Mouse (Mus musculus) neutrophil, adult 5-6 weeks (primary cell): ENCODE data around the gene Efna2. TPM values are rescaled to one million over a fixed set of nuclear protein-coding genes. Genes with fewer than 3 reads are reported as not detected.

ENCODE experiments used
- ATAC-seq: fragments of 151-379, 151-347 bp; 2 replicates; pipeline ENCODE4 v1.8.0; 2017; ENCODE audit warnings: mild to moderate bottlenecking, moderate TSS enrichment; ENCODE audit not compliant: insufficient number of reproducible peaks, poor library complexity, low FRiP score, severe bottlenecking; ENCODE audit errors: extremely low read depth
- total RNA-seq: library from RNA; stranded (forward); fragments of 200-1000 nt; gene quantifications from 2 replicates; pipeline ENCODE4 v1.2.3, GENCODE M21; 2017

Efna2 gene
- total RNA-seq, 1 experiment from 2014 or later, result not detected

DNA sequence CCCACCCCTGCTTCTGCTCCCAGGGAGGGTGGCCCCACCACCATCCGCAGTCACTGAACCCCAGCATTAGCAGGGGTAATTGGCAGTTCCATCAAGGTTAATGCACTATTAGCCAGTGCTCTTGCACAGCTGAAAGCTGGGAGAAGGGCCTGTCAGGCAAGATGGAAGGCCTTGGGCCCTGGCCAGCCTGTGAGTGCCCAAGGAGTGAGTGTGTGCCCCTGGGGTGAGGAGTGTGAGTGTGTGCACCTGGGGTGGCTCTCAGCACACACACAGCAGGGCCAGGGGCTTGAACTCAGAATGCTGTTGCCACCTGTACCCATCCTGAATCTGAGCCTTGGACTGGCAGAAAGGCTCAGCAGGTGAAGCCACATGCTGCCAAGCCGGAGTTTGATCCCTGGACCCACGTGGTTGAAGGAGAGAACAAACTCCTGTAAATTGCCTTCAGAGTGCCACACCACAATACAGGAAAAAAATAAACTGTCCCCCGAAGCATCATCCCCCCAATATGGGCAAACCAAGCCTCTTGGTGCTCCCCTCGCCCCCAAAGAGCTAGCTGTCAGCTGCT is 2.9 kb upstream of the Efna2 start:
- no peak for ATAC-seq

DNA sequence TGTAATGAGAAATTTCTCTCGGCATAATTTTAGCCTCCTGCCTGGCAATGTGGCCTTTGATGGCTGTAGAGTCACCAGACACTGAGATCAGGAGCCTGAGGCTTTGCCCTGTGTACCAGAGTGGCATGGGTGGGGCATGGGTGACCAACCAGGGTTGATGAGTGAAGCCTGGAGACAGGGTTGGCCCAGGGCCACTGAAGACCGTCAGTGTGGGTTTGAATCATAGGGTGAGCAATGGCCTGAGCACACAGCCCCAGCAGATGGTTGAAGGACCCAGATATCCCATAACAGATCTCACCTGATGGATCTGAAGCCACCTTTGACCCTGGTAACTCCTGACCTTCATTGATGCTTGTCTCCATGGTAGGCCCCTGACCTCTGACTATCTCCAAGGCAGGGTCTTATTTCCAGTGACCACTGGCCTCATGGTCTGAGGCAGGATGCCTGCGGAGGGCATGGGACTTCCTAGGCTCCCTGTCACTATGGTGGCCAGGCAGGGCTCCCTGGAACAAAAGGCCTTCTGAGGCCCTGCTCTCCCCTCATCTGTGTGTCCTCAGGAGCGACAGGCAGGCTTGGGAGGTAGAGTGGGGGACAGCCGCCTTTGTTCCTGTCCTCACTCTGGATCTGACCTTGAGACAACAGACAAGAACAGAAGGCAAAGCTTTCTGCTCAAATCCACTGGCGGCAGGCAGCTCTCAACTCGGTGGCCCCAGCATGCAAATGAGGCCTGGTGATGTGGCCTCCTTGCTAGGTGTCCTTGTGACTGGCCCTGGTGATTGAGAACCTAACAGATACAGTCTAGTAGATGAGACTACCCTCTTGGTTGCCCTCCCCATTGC is 1.6 kb upstream of the Efna2 start:
- ATAC-seq, result no peak

DNA sequence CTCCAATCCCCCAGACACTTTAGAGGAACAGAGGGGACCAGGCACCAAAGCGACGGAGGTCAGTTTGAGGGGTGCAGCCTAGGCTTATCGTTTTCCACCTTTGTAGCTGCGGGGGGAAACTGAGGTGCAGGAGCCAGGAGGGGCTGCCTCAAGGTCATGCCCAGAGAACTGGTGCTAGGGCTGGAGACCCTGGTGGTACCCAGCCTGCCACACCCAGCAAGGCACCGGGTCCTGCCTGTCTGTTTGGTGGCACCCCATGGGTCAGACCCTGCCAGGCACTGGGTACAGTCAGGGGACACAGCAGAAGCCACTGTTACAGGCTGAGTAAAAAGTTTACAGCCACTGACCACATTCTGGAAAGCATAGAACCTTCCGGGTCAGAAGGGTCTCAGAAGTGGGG is 1.0 kb downstream of the Efna2 start:
- no peak for ATAC-seq

DNA sequence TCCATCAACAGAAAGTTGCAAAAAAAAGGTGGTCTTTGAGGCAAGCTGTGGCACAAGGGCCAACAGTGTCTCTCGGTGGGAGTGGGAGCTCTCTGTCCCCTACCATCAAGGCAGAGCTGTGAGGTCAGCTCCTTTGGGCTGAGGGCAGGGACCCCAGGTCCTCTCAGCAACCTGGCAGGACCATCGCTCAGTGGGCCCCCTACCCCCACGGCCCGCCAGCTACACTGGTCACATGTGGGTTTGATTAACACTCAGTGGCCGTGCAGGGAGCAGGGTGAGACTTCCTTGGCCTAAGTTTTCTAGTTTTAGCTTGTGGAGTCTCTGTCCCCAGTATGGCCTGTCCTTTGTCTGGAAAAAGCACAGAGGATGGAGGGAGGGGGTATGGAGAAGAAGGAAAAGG is 1.5 kb downstream of the Efna2 start:
- ATAC-seq, result no peak

DNA sequence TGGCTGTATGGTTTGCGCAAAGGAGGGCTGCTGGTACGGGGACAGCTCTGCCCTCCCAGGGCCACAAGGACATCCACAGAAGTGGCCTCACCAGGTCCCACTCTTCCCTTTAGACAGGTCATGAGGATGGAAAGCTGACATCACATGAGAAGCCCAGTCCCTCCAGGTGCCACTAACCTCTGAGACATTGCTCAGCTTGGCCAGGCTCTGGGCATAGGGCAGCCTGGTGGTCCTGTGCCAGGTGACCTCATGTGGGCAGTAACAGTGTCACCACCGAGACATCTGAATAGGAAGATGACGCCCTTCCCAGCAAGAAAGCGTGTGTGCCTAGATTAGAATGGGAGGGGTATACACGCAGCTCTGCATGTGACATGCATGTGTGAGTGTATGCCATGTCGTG is 3.3 kb downstream of the Efna2 start:
- no peak for ATAC-seq

DNA sequence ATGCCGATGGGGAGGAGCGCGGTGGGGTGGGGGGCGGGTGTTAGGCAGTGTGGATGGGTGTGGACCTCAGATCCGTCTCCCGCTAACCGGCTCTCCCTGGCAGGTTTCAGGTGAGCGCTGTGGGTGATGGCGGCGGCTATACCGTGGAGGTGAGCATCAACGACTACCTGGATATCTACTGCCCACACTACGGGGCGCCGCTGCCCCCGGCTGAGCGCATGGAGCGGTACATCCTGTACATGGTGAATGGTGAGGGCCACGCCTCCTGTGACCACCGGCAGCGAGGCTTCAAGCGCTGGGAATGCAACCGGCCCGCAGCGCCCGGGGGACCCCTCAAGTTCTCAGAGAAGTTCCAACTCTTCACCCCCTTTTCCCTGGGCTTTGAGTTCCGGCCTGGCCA is 7.4 kb downstream of the Efna2 start:
- ATAC-seq, result no peak

DNA sequence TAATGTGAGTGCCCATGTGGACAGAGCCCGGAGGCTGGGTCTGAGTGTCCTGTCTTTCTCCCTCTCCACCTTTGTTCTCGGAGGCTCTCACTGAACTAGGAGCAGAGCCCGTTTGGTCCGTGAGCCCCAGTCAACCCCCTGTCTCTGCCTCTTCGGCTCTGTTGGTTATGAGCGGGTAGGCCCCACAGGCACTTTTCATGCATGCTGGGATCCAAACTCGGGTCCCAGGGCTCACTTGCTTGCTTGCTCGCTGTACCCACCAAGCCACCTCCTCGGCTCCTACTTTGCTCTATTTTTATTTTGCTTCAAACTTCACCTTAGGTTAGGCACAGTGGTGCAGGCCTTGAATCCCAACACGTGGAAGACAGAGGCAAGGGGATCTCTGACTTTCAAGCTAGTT is 8.5 kb downstream of the Efna2 start:
- no peak for ATAC-seq

DNA sequence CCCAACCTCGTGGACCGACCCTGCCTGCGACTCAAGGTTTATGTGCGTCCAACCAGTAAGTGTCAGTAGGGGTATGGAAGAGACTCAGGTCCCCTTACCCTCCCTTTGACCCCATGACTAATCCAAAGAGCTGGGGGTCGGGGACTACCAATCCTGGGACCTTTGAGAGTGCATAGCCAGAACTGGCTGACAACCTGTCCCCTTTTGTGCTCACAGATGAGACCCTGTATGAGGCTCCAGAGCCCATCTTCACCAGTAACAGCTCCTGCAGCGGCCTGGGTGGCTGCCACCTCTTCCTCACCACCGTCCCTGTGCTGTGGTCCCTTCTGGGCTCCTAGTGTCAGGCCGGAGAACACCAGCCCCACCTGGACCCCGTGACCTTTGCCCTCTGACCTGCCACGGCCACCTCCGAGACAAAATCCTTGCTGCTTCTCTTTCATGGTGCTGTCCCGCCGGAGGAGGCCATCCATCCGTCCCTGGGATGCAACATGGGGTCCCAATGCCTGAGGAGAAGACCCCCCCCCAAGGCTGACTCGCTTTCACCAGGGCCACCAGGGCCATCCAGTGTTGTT is 9.3 kb downstream of the Efna2 start:
- no peak for ATAC-seq

DNA sequence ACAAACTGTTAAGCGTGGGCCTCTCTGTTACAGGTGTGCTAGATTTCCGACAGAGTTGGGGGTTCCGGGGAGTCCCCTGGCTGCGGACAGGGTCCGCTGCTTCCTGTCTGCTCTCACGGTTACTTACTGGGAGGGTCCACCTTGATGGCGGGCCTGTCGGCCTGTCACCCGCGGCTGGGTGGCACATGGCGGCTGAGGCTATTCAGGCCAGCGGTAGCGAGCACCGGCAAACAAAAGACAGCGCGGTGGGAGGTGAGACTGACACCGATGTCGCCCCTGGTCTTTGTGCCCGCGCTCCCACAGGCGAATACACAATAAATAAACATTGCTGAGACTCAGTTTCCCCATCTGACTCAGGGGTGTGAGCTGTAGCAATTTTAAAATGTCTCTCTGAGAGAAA is 10.7 kb downstream of the Efna2 start:
- no peak for ATAC-seq

DNA sequence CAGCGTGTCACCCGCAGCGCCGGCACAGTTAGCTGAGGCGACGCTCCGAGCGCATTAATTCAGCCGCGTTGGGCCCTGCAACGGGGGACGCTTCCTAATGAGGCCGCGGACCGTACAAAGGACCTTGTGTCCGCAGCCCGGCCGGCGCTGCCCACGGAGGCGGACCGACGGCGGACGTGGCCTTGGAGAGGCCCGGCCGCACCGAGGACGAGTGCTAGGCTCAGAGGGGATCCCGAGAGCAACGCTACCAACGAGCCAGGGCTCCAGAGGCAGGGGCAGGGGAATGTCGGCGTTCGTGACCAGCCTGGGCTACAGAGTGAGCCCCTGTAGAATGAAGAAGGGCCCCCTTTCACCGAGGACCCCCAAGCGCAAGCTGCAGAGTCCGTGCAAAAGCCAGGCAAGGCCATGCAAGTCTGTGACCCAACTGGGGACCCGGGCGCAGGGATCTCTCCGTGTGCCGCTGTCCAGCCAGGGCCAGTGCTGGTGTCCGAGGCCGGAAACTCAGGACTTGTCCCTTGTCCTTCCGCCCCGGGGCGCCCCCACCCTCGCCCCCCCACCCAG is 11.3 kb downstream of the Efna2 start:
- no peak for ATAC-seq

DNA sequence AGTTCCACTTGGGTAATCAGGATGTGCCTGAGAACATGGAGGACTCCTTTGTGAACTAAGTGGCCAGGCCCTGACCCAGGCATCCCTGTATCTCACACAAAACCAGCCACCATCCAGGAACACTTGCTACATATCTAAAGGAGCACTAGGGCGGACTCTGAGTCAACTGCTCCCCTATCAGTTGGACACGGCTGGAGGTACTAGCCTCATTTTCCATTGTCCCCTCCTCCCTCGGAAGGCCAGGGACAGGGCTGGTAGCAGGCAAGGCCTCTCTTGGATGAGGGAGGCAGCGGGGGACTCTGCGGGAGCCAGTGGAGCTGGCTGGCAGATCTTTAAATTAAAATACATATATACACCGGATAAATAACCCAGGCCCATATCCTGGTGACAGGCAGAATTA is 14.7 kb downstream of the Efna2 start:
- no peak for ATAC-seq

DNA sequence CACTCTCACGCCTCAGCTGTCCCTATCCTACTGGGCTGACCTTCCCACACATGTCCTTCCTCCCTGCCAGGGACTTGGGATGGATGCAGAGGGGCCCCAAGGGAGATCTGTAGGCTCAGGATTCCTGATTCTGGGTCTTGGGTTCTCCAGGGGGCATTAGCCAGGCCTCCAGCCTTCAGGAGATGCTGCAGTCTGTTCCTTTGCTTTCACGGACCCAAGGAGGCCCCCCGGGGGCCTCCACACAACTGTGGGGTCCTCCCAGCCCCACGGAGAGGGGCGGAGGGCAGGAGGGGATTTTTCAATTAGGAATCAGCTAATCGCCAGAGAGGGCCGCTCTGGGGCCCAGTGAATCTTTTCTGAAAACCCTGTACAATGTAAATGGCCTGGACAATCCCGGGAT is 15.2 kb downstream of the Efna2 start:
- ATAC-seq, result no peak

DNA sequence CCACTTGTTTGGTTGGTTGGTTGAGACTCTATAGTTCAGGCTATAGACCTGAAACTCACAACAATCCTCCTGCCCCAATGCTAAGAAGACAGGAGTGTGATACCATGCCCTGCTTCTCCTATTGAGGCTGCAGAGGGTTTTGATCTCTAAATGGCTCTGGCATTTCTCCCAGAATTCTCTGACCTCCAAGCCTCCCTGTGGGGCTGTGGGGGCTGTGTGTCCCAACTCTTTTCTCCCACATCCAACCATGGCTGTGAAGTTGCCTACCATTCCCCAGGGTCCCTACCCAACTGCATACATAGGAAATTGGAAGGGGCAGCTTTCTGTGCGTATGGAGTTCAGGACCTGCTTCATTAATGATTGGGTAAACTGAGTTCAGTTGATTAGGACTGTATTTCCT is 16.9 kb downstream of the Efna2 start:
- no peak for ATAC-seq

DNA sequence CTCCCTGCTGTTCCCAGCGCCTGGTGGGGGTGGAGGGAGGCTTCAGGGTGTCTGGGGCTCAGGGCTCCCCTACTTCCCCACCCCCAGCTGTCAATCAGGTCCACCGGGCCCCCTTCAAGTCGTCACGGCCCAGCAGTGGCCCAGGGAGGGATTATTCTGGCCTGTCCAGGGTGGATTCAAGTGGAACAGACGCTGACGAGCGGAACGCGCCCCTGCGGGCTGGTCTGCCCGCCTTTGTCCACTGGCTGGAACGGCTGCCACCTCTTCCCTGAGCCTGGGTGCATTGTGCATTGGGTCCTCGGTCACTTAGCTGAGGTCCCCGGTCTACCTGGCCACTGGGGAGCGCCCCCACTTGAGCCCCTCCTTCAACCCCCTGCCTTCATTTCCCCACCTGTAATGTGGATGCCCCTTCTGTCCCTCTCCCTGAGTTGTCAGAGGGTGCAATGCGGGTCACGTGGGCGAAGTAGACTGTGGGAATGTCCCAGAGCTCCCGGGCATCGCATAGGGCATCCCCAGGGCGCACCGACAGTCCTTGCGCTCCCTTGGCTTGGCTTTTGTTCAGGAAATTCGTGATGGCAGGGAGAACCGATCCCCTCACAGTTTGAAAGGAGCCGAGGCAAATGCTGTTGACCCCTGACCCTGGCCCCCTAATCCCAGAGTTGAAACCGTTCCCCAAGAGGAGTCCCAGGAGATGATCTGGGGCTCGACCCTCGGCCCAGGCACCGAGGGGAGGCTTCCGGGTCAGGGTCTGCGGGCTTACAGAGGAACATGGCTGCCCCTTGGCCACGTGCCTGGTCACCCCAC is 17.7 kb downstream of the Efna2 start:
- ATAC-seq, result no peak

DNA sequence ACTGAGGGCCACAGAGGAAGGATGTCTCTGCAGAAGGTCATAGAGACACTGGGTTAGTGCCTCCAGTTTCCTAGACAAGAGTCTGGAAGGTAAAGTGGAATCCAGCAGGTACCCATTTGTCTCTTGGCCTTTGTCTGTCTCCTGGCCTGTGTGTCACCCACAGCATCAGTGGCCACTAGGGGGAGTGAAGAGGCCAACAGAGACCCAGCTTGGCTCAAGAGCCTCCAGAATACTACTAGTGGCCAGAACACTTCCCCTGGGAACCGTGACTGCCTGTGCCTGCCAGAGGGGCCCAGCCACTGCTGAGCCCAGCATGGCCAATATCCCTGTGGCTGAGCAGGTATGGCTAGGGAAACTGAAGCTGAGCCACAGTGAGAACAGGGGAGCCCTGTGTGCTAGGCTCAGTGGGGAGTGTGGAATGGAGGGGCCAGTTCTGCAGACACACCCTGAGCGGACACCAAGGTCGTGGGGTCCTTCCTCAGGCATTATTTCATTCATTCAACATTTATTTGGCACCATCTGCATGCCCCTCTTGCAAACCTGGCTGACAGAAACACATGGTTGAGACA is 20.2 kb downstream of the Efna2 start:
- peak; percentile 90 for ATAC-seq

DNA sequence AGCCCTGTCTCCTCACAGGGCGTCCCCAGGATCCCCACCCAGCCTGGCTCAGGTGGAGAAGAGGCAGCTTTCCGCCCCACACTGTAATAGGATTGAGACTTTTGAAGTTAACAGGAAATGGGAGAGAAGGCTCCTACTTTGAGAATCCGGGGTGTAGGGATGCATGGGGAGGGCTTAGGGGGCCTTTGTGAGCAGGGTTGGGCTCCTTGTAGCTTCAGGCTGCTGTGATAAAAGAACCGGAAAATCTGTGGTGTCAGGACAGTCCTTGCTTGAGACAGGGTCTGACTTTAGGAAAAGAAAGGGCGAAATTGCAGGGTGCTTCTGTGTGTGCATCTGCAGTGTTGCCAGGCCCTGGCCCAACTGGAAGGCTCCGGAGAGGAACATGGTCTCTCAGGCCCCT is 21.2 kb downstream of the Efna2 start:
- ATAC-seq, result no peak

DNA sequence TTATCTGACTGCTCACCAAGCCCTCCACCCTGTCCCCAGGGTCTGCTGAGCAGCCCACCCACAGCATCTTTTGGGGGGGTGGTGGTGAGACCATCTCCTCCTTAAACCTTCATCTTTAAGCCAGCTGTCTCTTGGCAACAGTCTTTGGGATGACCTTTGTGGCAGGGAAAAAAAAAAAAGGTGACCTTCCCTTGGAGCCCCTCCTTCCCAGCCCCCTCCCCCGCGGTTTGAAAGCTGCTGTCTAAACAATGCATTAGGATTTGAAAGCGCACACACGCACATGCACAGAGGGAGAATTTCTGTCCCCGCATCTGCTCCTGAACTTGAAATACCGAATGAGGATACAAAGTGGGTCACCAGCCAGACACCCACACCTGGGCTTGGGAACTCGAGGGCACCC is 24.8 kb downstream of the Efna2 start:
- ATAC-seq, result no peak

DNA sequence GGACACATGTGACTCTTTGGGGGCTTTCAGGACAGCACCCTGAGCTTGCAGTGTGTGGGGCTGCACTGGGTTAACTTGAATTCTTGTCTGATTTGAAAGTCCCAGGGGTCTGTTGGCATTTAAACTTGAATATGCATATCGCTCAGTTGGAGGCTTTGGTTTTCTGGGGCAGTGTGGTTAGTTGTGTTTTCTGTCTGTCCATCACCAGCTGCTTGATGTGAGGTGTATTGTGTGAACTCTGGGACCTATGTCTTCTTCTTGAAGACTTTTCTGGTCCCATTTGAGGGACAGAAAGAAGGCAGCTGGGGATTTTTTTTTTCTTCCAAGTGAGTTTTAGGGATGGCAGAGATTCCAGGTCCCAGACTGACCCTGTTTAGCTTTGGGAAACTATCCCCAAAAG is 27.9 kb downstream of the Efna2 start:
- ATAC-seq, result no peak

DNA sequence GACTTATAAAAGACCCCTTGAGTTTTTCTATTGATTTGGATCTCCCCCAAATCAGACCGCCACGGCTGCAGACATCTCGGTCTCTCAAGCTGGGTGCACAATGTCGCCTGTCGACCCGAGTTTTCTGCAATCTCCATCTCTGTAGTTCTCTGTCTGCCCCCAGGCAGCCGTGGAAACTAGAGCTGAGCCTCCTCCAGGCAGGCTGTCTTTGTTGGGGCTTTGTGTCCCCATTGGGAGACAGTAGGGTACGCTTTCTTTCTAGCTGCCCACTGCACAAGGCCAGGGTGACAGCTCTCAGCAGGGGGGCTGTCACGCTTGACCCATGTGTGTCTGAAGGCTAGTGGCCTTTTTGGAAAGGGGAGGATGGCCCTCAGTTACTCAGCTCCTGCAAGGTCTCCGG is 28.4 kb downstream of the Efna2 start:
- ATAC-seq, result no peak
